Mouse (Mus musculus) lung, postnatal 0 days (tissue): ENCODE measurements around the gene Inpp5f. TPM values are rescaled to one million over a fixed set of nuclear protein-coding genes. Genes with fewer than 3 reads are reported as not detected.

Experiments
- ATAC-seq: fragments of 200-750 bp; cut with Nextera tagmentation; 2 replicates; pipeline ENCODE4 v1.8.0; 2017; ENCODE audit warnings: moderate library complexity
- DNase-seq: peaks from one replicate; pipeline ENCODE4 v3.0.0-alpha.2; 2016; ENCODE audit warnings: low spot score
- H3K27ac ChIP-seq: fragments of 300-500 bp; sonication (generic); 2 replicates; pipeline ENCODE4 v1.5.1; 2014; ENCODE audit warnings: antibody characterized with exemption, mild to moderate bottlenecking, low read length, mixed read lengths
- H3K27me3 ChIP-seq: fragments of 300-500 bp; sonication (generic); replicated peaks from 2 replicates; pipeline ENCODE4 v1.6.1; 2014; ENCODE audit warnings: low read length, mixed read lengths; ENCODE audit not compliant: insufficient read depth
- H3K36me3 ChIP-seq: fragments of 300-500 bp; sonication (generic); 2 replicates; pipeline ENCODE4 v1.6.1; 2014; ENCODE audit warnings: low read length, mixed read lengths; ENCODE audit not compliant: insufficient read depth
- H3K4me1 ChIP-seq: fragments of 300-500 bp; sonication (generic); 2 replicates; pipeline ENCODE4 v1.6.1; 2014; ENCODE audit warnings: antibody characterized with exemption, low read depth, low read length, mixed read lengths; ENCODE audit not compliant: insufficient read depth
- H3K4me2 ChIP-seq: fragments of 300-500 bp; sonication (generic); replicated peaks from 2 replicates; pipeline ENCODE4 v1.6.1; 2014; ENCODE audit warnings: low read depth, mild to moderate bottlenecking, low read length, moderate library complexity, mixed read lengths
- H3K4me3 ChIP-seq: fragments of 300-500 bp; sonication (generic); 2 replicates; pipeline ENCODE4 v1.5.1; 2014; ENCODE audit warnings: low read depth, low read length
- H3K9ac ChIP-seq: fragments of 300-500 bp; sonication (generic); replicated peaks from 2 replicates; pipeline ENCODE4 v1.6.1; 2014; ENCODE audit warnings: low read depth, mild to moderate bottlenecking
- H3K9me3 ChIP-seq: fragments of 300-500 bp; sonication (generic); 2 replicates; pipeline ENCODE4 v1.6.1; 2016; ENCODE audit warnings: low read length, mixed read lengths
- CTCF ChIP-seq: IDR thresholded peaks from 2 replicates; pipeline ENCODE4 v1.5.1; 2016; ENCODE audit warnings: antibody characterized with exemption, mild to moderate bottlenecking
- EP300 ChIP-seq: IDR thresholded peaks from 2 replicates; pipeline ENCODE4 v1.6.1; 2016; ENCODE audit warnings: antibody characterized with exemption, mild to moderate bottlenecking, control low read depth
- WGBS: fragments of 180-500 bp; shearing (Covaris S2); extraction: QIAGEN DNeasy Blood & Tissue Kit; methylation state at CpG from one replicate; pipeline ENCODE4 v1.1.7; 2014; 5-methylcytosine and 5-hydroxymethylcytosine counted together
- polyA plus RNA-seq: library from polyadenylated mRNA; unstranded; fragments of >200 nt; fragmentation: Nextera tagmentation; extraction: Ambion mirVana; gene quantifications from 2 replicates; pipeline ENCODE4 v1.2.1, GENCODE M21; 2015

Gene Inpp5f
- polyA plus RNA-seq, 1 experiment from 2014 or later, result 10.7 TPM

DNA sequence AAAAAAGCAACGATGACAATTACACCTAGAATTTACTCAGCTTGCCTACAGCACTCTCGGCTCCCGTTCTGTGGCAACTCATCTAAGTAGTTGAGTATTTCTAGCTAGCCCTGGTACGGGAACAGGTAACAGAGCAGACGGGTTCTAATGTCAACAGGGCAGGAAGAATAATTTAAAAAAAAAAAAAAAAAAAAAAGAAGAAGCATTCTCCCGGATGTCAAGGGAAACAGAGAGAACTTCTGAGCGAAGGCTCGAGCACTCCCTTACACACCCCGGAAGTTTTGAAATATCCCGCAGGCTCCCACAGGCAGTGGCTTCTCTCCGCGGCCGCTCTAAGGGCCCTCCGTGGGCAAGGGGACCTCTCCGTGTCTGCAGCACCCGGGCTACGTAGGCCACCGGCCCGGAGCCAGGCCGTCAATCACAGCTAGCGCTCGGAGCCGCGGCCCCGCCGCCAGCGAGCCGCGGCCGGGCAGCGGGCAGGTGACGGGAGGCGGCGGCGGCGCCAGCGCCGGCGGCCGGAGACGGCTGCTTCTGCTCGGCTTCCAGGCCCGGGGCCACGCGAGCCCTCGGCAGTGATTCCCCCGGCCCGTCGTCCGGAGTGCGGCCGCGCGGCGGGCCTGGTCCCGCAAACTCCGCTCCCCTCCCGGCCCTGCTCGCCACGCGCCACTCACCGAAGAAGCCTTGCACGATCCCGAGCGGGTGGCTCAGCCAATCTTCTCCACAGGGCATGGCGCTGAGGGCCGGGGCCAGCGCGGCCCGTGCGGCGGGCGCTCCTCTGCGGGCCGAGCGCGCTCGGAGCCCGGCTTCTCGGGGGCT lies 128.5 kb downstream of the Inpp5f start:
- Histone ChIP-seq H3K9ac (peak overlapping the region; percentile 88), H3K36me3 (no peaks in the 10 kb centered on the region), H3K4me1 (peaks cover 13% of the 10 kb centered on the region; the same call in 1 of the 2 replicates), H3K27me3 (no peaks in the 10 kb centered on the region), H3K9me3 (no peaks in the 10 kb centered on the region), H3K27ac (peak overlapping the region; percentile 97), H3K4me2 (peak overlapping the region; percentile 74), H3K4me3 (peak overlapping the region; percentile 99)
- WGBS, result under 1% methylated on average over 74 of the region's 80 CpGs
- TF ChIP-seq EP300, result no peak
- no peak for TF ChIP-seq CTCF
- peak; percentile 63 for ATAC-seq
- DNase-seq, result peak; percentile 86

DNA sequence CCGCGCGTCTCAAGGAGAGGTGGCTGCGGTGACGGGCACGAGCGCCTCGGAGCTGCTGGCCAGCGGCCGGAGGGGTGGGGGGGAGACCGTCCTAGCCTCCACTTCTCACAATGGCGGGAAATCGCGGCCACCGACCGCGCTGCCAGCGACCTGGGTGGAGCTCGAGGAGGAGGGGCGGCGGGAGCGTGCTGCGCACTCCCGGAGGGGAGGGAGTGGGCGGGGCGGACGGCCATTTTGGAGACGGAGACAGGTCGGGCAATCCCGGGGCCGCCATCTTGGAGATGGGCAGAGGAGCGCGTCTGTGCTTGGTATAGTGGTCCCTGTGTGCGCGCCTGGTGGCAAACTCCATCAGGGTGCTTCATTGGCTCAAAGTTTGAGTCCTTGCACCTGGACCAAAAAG lies 129.2 kb downstream of the Inpp5f start, which contains the start of gene Mcmbp:
Gene Mcmbp (minus strand): TSS at position 162 of the 400 bp plus-strand sequence.
- WGBS, result 0% methylated on average over 12 of the region's 35 CpGs
- no peaks in the 10 kb centered on the region for H3K36me3 ChIP-seq
- ATAC-seq, result peak; percentile 85

DNA sequence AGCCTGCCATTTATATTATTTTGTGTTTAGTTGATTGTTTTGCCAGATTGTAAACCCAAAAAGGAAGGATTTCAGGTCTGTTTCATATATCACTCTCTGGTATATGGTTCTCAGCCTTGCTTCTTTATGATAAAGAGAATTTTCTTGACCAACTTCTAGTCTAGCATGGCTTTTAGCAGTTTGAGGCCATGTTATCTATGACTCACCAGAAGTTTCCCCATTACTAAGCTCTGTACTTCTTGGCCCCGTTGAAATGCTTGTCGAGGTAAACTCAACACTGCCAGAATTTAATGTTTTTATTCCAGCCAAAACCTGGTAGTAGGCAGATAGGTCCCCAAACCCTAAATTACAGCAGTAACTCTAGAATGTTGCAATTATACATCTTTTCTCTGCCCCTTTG lies 132.8 kb downstream of the Inpp5f start:
- H3K27me3 ChIP-seq, result no peaks in the 10 kb centered on the region
- H3K4me3 ChIP-seq, result no peak overlapping the region; the same call in 1 of the 2 replicates
- no peak overlapping the region for H3K27ac ChIP-seq
- H3K9ac ChIP-seq, result no peak overlapping the region
- no peak for ATAC-seq
- H3K4me1 ChIP-seq, result peaks cover 11% of the 10 kb centered on the region; the same call in 1 of the 2 replicates
- H3K9me3 ChIP-seq, result no peaks in the 10 kb centered on the region
- peak overlapping the region; percentile 84; the same call in 1 of the 2 replicates for H3K4me2 ChIP-seq
- TF ChIP-seq EP300 (no peak), CTCF (no peak)
- H3K36me3 ChIP-seq, result no peaks in the 10 kb centered on the region
- peak; percentile 18 for DNase-seq
- 63% methylated on average over 2 of the region's 2 CpGs for WGBS

More for the DNA sequence above, 129.2 kb downstream of the Inpp5f start, which contains the start of gene Mcmbp:
- H3K4me1 ChIP-seq, result peaks cover 13% of the 10 kb centered on the region; the same call in 1 of the 2 replicates
- no peaks in the 10 kb centered on the region for H3K27me3 ChIP-seq
- H3K9ac ChIP-seq, result peak within 1 kb of the TSS; percentile 88
- H3K27ac ChIP-seq, result peak within 1 kb of the TSS; percentile 97
- H3K4me3 ChIP-seq, result peak within 1 kb of the TSS; percentile 99
- DNase-seq, result peak; percentile 98
- TF ChIP-seq EP300 (no peak), CTCF (no peak)
- H3K9me3 ChIP-seq, result no peaks in the 10 kb centered on the region
- peak within 1 kb of the TSS; percentile 74 for H3K4me2 ChIP-seq

DNA sequence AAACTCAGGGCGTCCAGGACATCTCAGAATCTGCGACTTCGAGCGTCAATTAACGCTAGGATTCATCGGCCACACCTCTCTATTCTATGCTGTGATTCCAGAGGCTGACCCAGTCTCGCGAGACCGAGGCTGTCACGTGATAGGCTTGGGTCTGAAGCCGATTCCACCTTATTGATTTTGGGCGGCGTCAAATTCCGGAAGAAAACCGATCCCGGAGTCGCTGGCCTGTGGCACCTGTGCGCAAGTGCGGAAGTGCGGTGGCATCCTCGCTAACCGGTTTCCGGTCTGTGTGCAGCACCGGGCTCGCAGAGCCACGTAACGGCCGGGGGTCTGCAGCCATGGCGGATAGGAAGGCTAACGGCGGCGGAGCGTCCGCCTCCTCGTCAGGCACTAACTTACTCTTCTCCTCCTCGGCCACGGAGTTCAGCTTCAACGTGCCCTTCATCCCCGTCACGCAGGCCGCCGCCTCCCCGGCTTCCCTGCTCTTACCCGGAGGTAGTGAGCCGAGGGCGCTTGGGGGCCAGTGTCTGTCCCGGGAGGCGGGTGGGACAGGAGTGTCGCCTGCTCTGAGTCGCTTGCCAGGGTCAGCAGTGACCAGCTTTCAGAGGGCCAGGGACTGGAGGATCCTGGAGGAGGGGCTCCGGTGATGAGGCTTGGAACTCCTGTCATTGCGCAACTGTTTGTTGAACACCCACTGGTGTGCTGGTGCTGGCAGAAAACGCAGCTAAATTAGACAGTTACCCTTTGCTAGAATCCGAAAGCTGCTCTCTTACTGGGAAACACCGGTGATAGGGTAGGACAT lies 133.8 kb downstream of the Inpp5f start, which contains the start of gene Sec23ip:
Gene Sec23ip (plus strand): TSS at position 260 of the 802 bp plus-strand sequence.
- no peak for TF ChIP-seq CTCF
- TF ChIP-seq EP300, result peak; percentile 95
- Histone ChIP-seq H3K36me3 (no peaks in the 10 kb centered on the region), H3K27ac (peak within 1 kb of the TSS; percentile 83), H3K9me3 (no peaks in the 10 kb centered on the region), H3K4me3 (peak within 1 kb of the TSS; percentile 93), H3K27me3 (no peaks in the 10 kb centered on the region), H3K9ac (peak within 1 kb of the TSS; percentile 93), H3K4me1 (peaks cover 10% of the 10 kb centered on the region; the same call in 1 of the 2 replicates), H3K4me2 (peak within 1 kb of the TSS; percentile 84)
- ATAC-seq (peak; percentile 85), DNase-seq (peak; percentile 98)
- under 1% methylated on average over 55 of the region's 55 CpGs for WGBS

Other genes starting within 250 kb of the Inpp5f start
- gene Rgs10, start 192.6 kb upstream of the Inpp5f start, polyA plus RNA-seq, result 38.7 and 43.1 TPM in 2 replicates
- gene Tial1, start 149.6 kb upstream of the Inpp5f start, polyA plus RNA-seq, result 15.4 and 17.2 TPM in 2 replicates
- 20.3 and 23.7 TPM in 2 replicates for gene Bag3, start 87.7 kb upstream of the Inpp5f start, polyA plus RNA-seq
- 38.8 and 40.2 TPM in 2 replicates for gene Mcmbp, start 129.2 kb downstream of the Inpp5f start, polyA plus RNA-seq
- 22.7 and 24.1 TPM in 2 replicates for gene Sec23ip, start 133.6 kb downstream of the Inpp5f start, polyA plus RNA-seq